Mouse (Mus musculus): ENCODE measurements around the gene Tatdn2. TPM values are rescaled to one million over a fixed set of nuclear protein-coding genes. Genes with fewer than 3 reads are reported as not detected.

Tatdn2 gene
- polyA plus RNA-seq, 1 experiment from 2014 or later, result 1.5 TPM

DNA sequence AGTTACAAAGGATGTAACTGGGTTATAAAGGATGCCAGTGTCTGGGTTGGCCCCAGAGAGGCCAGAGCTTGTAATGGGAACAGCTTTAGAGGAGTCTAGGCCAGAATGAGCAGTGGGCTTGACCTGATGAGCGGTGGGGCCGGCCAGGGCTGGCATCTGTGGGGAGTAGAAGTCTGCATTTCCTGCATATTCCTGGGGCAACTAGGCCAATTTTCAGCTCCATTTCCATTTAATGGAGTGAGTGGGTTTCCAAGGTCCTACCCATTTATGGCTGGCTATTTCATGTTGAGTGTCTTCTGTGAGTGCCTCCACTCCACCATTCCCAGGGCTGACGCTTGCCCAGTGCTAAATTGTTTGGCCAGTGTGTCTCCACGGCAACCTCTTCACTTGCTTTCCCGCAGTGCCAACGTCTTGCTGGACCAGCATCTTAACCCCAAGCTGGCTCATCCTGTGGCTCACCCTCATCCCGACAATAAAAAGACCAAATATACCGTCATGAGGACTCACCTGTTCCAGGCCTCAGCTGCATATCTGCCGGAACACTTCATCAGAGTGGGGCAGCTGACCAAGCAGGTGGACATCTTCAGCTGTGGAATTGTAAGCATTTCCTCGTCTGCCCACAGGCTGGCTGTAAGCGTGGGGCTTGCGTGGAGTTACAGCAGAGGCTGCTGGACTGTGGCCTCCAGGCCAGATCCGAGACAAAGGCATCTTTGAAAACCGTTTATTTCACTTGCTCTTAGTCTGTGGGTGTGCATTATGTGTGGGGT is 18.4 kb upstream of the Tatdn2 start:
- no peak overlapping the region for H3K27ac ChIP-seq (ENCODE audit: low read depth, low read length)
- no peaks in the 10 kb centered on the region for H3K27me3 ChIP-seq (ENCODE audit: control insufficient read depth, insufficient read depth, low read length)
- H3K36me3 ChIP-seq (ENCODE audit: control insufficient read depth, insufficient read depth, low read length), result no peaks in the 10 kb centered on the region
- no peaks in the 10 kb centered on the region for H3K9me3 ChIP-seq (ENCODE audit: control insufficient read depth, low read length)
- no peak overlapping the region for H3K9ac ChIP-seq (ENCODE audit: low read length)
- no peak overlapping the region for H3K4me2 ChIP-seq (ENCODE audit: low read depth, low read length, severe bottlenecking)
- 81% methylated on average over 14 of the region's 14 CpGs for WGBS
- H3K4me1 ChIP-seq (replicated peaks; ENCODE audit: control insufficient read depth, insufficient read depth, low read length), result no peaks in the 10 kb centered on the region
- H3K4me3 ChIP-seq (ENCODE audit: low read depth, low read length), result no peak overlapping the region
- ATAC-seq (replicated peaks; ENCODE audit: low FRiP score) (no peak), DNase-seq (ENCODE audit: low spot score) (no peak)

DNA sequence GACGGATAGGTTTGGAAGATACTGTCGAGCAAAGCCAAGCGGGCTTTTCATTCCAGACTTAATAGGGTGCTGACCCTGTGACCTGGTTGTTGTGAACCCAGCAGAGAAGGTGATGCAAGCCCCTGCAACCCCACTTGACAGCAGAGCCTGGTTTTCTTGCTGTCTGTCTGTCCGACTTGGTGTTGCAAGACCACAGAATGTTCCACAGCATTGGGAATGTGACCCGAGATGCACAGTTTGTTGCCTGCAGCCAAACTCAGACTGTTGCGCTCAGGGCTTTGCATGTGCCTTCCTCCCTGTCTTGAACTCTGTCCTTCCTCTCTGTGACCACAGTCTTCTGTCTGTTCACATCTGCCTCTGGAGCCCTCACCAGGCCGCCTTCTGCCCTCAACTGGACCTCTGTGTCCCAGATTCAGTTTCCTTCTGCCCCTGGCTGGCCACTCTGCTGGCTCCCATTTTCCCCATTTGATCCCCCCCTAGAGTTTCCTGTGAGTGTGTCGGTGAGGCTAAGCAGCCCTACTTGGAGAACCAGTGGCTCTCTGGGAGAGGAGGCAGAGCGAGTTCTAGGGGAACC is 16.8 kb upstream of the Tatdn2 start:
- H3K27me3 ChIP-seq (ENCODE audit: control insufficient read depth, insufficient read depth, low read length), result no peaks in the 10 kb centered on the region
- H3K4me3 ChIP-seq (ENCODE audit: low read depth, low read length), result no peak overlapping the region
- no peaks in the 10 kb centered on the region for H3K4me1 ChIP-seq (replicated peaks; ENCODE audit: control insufficient read depth, insufficient read depth, low read length)
- no peaks in the 10 kb centered on the region for H3K36me3 ChIP-seq (ENCODE audit: control insufficient read depth, insufficient read depth, low read length)
- H3K9ac ChIP-seq (ENCODE audit: low read length), result no peak overlapping the region
- H3K27ac ChIP-seq (ENCODE audit: low read depth, low read length), result no peak overlapping the region
- H3K9me3 ChIP-seq (ENCODE audit: control insufficient read depth, low read length), result no peaks in the 10 kb centered on the region
- DNase-seq (ENCODE audit: low spot score), result no peak
- no peak for ATAC-seq (replicated peaks; ENCODE audit: low FRiP score)
- 79% methylated on average over 9 of the region's 9 CpGs for WGBS
- H3K4me2 ChIP-seq (ENCODE audit: low read depth, low read length, severe bottlenecking), result no peak overlapping the region

DNA sequence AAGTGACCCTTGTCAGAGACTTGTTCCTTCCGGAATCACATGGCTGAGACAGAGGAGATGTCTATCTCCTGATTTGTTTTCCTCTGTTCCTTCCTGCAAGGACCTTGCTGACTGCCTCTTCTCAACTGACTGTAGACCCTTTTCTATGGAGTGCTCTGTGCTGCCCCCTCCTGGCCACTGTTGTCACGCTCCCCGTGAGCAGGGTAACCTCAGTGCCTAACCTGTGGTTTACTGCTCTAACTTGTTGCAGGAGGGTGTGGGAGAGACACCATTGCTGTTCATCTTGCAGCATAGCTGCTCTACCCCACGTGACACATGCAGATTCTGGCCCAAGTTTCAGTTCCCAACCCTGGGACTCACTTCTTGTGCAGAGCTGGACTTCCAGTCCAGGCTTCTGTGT is 15.6 kb upstream of the Tatdn2 start:
- Histone ChIP-seq H3K27me3 (ENCODE audit: control insufficient read depth, insufficient read depth, low read length) (no peaks in the 10 kb centered on the region), H3K4me1 (replicated peaks; ENCODE audit: control insufficient read depth, insufficient read depth, low read length) (no peaks in the 10 kb centered on the region), H3K27ac (ENCODE audit: low read depth, low read length) (no peak overlapping the region), H3K9me3 (ENCODE audit: control insufficient read depth, low read length) (no peaks in the 10 kb centered on the region), H3K4me2 (ENCODE audit: low read depth, low read length, severe bottlenecking) (no peak overlapping the region), H3K4me3 (ENCODE audit: low read depth, low read length) (no peak overlapping the region), H3K36me3 (ENCODE audit: control insufficient read depth, insufficient read depth, low read length) (no peaks in the 10 kb centered on the region), H3K9ac (ENCODE audit: low read length) (no peak overlapping the region)
- no peak for ATAC-seq (replicated peaks; ENCODE audit: low FRiP score)
- peak; percentile 88 for DNase-seq (ENCODE audit: low spot score)
- 21% methylated on average over 4 of the region's 4 CpGs for WGBS

DNA sequence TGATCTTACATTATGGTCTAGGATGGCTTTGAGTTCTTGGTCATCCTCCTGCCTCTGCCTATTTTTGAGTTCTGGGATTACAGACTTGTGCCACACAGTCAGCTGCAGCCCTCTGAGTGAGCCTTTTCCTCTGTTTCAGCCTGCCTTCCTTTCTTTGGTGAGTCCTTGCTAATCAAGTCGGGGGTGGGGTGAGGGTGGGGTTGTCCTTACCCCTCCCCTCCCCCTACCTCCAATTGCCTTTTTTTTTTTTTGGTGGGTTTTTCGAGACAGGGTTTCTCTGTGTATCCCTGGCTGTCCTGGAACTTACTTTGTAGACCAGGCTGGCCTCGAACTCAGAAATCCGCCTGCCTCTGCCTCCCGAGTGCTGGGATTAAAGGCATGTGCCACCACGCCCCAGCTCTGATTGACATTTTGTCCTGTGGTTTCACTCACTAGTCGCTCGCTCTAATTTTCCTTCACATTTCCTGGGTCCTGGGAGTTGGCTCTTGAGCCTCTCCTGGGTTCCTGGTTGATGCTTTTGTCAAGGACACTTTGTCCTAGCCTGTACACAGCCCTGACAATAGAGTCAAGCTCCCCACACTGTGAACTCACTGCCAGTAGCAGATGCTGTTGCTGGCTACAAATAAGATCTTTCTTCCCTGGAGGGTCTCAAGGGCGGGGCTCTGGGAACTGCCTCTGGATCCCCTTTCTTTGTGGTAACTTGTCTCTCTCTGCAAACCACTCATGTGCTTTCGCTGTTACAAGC is 13.6 kb upstream of the Tatdn2 start:
- no peaks in the 10 kb centered on the region for H3K36me3 ChIP-seq (ENCODE audit: control insufficient read depth, insufficient read depth, low read length)
- H3K4me2 ChIP-seq (ENCODE audit: low read depth, low read length, severe bottlenecking), result no peak overlapping the region
- 85% methylated on average over 10 of the region's 10 CpGs for WGBS
- no peaks in the 10 kb centered on the region for H3K9me3 ChIP-seq (ENCODE audit: control insufficient read depth, low read length)
- no peak overlapping the region for H3K9ac ChIP-seq (ENCODE audit: low read length)
- H3K27ac ChIP-seq (ENCODE audit: low read depth, low read length), result no peak overlapping the region
- no peak for ATAC-seq (replicated peaks; ENCODE audit: low FRiP score)
- H3K27me3 ChIP-seq (ENCODE audit: control insufficient read depth, insufficient read depth, low read length), result no peaks in the 10 kb centered on the region
- no peaks in the 10 kb centered on the region for H3K4me1 ChIP-seq (replicated peaks; ENCODE audit: control insufficient read depth, insufficient read depth, low read length)
- no peak for DNase-seq (ENCODE audit: low spot score)
- no peak overlapping the region for H3K4me3 ChIP-seq (ENCODE audit: low read depth, low read length)

DNA sequence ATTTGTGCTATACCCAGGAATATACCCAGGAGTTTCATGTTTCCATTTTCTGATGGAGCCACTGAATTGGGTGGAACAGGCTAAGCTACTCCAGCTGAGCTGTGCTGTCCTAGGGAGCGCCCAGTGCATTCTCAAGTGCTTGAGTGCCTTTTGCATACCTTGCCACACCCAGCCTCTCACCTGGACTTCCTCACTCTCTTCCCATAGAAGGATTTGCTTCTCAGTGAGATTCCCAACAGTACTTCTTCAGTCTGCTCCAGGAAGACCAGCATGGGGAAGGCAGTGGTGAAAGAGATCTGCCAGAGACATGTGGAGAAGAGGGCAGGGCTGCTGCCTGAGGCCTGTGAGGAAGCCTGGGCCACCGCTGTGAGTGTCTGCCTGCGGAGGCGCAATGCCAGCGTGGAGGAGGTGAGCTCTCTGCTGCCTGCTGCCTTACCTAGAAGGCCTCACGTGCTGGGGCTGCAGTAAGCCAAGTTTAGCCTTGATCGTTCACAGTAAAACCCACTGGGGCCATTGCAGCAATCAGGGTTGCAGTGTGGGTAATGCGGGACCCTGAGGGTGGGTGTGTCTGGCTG is 10.2 kb upstream of the Tatdn2 start:
- no peak for ATAC-seq (replicated peaks; ENCODE audit: low FRiP score)
- no peak for DNase-seq (ENCODE audit: low spot score)
- no peaks in the 10 kb centered on the region for H3K9me3 ChIP-seq (ENCODE audit: control insufficient read depth, low read length)
- H3K27ac ChIP-seq (ENCODE audit: low read depth, low read length), result no peak overlapping the region
- H3K4me3 ChIP-seq (ENCODE audit: low read depth, low read length), result no peak overlapping the region
- no peak overlapping the region for H3K4me2 ChIP-seq (ENCODE audit: low read depth, low read length, severe bottlenecking)
- no peak overlapping the region for H3K9ac ChIP-seq (ENCODE audit: low read length)
- H3K4me1 ChIP-seq (replicated peaks; ENCODE audit: control insufficient read depth, insufficient read depth, low read length), result no peaks in the 10 kb centered on the region
- no peaks in the 10 kb centered on the region for H3K36me3 ChIP-seq (ENCODE audit: control insufficient read depth, insufficient read depth, low read length)
- 42% methylated on average over 8 of the region's 8 CpGs for WGBS
- H3K27me3 ChIP-seq (ENCODE audit: control insufficient read depth, insufficient read depth, low read length), result no peaks in the 10 kb centered on the region

DNA sequence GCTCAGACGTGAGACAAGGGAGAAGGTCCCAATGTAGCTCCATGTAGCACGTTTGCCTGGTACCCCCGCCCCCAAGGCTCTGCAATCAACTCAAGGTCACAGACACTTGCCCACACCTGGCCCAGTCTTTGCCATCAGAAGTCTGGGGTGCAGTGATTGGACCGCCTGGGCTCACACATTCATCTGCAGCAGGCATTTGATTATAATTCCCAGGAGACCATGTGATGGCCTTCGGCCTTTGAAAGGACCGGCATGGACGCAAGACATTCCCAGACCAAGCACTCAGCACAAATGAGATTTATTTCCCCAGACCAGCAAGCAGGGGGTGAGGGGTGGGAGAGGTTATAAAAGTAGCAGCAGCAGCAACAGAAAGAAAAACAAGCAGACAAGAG is 6.8 kb upstream of the Tatdn2 start:
- H3K36me3 ChIP-seq (ENCODE audit: control insufficient read depth, insufficient read depth, low read length), result no peaks in the 10 kb centered on the region
- H3K27me3 ChIP-seq (ENCODE audit: control insufficient read depth, insufficient read depth, low read length), result no peaks in the 10 kb centered on the region
- no peak for DNase-seq (ENCODE audit: low spot score)
- 0 out of 2 replicates have a peak overlapping the region, but pooled peaks have one; percentile 25 for H3K27ac ChIP-seq (ENCODE audit: low read depth, low read length)
- no peaks in the 10 kb centered on the region for H3K4me1 ChIP-seq (replicated peaks; ENCODE audit: control insufficient read depth, insufficient read depth, low read length)
- no peak for ATAC-seq (replicated peaks; ENCODE audit: low FRiP score)
- no peaks in the 10 kb centered on the region for H3K9me3 ChIP-seq (ENCODE audit: control insufficient read depth, low read length)
- no peak overlapping the region for H3K4me3 ChIP-seq (ENCODE audit: low read depth, low read length)
- H3K9ac ChIP-seq (ENCODE audit: low read length), result no peak overlapping the region
- no peak overlapping the region for H3K4me2 ChIP-seq (ENCODE audit: low read depth, low read length, severe bottlenecking)
- WGBS, result 30% methylated on average over 7 of the region's 7 CpGs

DNA sequence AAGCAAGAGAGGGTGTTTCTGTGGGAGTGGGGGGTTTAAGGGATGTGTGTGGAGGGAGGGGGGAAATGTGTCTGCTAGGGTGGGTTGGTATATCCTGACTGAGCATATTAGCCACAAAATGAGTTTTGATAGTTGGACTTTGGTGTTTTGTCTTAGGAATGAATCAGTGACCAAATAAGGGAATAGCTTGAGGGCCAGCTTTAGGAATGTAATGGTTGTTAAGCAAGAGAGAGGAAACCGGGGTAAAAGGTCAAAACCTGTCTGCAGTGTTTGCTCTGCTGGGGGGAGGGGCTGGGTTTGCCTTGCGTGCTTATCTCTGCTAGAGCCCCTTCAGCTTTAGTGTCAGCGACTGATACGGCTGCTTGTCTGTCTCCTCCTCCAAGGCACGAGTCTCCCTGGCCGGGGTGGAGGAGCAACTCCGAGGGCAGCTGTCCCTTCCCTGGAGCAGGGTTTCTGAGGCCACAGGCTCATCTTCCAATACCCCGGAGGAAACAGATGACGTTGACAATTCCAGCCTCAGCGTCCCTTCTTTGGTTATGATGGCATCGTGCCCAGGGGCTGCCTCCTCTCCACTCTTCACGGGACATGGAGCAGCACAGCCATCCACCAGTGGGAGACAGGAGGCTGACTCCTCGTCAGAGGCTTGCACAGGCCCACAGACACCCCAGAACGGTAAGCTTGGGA is 6.3 kb upstream of the Tatdn2 start:
- H3K4me2 ChIP-seq (ENCODE audit: low read depth, low read length, severe bottlenecking), result no peak overlapping the region; the same call in 1 of the 2 replicates
- DNase-seq (ENCODE audit: low spot score), result peak; percentile 64
- 19% methylated on average over 14 of the region's 14 CpGs for WGBS

DNA sequence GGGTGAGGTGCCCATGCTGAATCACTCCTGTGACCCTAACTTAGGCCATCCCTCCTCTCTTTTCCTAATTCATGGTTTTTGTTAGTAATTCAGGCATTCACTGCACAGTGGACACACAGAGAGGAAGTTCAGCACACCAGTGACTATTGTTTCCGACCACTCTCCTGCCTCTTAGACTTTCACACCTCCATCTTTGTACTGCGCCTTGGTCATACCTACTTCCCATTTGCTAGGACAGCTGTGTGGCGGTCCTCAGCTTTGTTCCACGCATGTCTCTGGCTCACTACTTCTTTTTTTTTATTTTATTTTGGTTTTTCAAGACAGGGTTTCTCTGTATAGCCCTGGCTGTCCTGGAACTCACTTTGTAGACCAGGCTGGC is 5.8 kb upstream of the Tatdn2 start:
- H3K4me3 ChIP-seq (ENCODE audit: low read depth, low read length), result no peak overlapping the region
- no peaks in the 10 kb centered on the region for H3K27me3 ChIP-seq (ENCODE audit: control insufficient read depth, insufficient read depth, low read length)
- H3K4me2 ChIP-seq (ENCODE audit: low read depth, low read length, severe bottlenecking), result no peak overlapping the region; the same call in 1 of the 2 replicates
- DNase-seq (ENCODE audit: low spot score) (no peak), ATAC-seq (replicated peaks; ENCODE audit: low FRiP score) (no peak)
- peak overlapping the region; percentile 21; the same call in 1 of the 2 replicates for H3K27ac ChIP-seq (ENCODE audit: low read depth, low read length)
- H3K36me3 ChIP-seq (ENCODE audit: control insufficient read depth, insufficient read depth, low read length), result no peaks in the 10 kb centered on the region
- WGBS, result 78% methylated on average over 4 of the region's 4 CpGs
- H3K9me3 ChIP-seq (ENCODE audit: control insufficient read depth, low read length), result no peaks in the 10 kb centered on the region
- H3K4me1 ChIP-seq (replicated peaks; ENCODE audit: control insufficient read depth, insufficient read depth, low read length), result no peaks in the 10 kb centered on the region; the same call in 1 of the 2 replicates
- H3K9ac ChIP-seq (ENCODE audit: low read length), result no peak overlapping the region

More for the DNA sequence above, 6.3 kb upstream of the Tatdn2 start:
- Histone ChIP-seq H3K36me3 (ENCODE audit: control insufficient read depth, insufficient read depth, low read length) (no peaks in the 10 kb centered on the region), H3K4me1 (replicated peaks; ENCODE audit: control insufficient read depth, insufficient read depth, low read length) (no peaks in the 10 kb centered on the region), H3K27me3 (ENCODE audit: control insufficient read depth, insufficient read depth, low read length) (no peaks in the 10 kb centered on the region), H3K4me3 (ENCODE audit: low read depth, low read length) (no peak overlapping the region), H3K9me3 (ENCODE audit: control insufficient read depth, low read length) (no peaks in the 10 kb centered on the region), H3K27ac (ENCODE audit: low read depth, low read length) (peak overlapping the region; percentile 25; the same call in 1 of the 2 replicates), H3K9ac (ENCODE audit: low read length) (0 out of 2 replicates have a peak overlapping the region, but pooled peaks have one; percentile 17)
- 0 out of 2 replicates have a peak, but pooled peaks have one; percentile 33 for ATAC-seq (replicated peaks; ENCODE audit: low FRiP score)
